Mouse (Mus musculus) heart, embryonic 16.5 days (tissue): Measurements from ENCODE around the gene Icam1. TPM values are rescaled to one million over a fixed set of nuclear protein-coding genes. Genes with fewer than 3 reads are reported as not detected.

ENCODE experiments used
- ATAC-seq: fragments of 200-750 bp; cut with Nextera tagmentation; replicated peaks from 2 replicates; pipeline ENCODE4 v1.8.0; 2017; ENCODE audit warnings: moderate number of reproducible peaks; ENCODE audit not compliant: insufficient read depth, low FRiP score; ENCODE audit errors: extremely low read depth
- H3K27ac ChIP-seq: fragments of 300-500 bp; sonication (generic); 2 replicates; pipeline ENCODE4 v1.5.1; 2014; ENCODE audit warnings: mild to moderate bottlenecking, low read length, control low read depth, moderate library complexity
- H3K27me3 ChIP-seq: fragments of 300-500 bp; sonication (generic); 2 replicates; pipeline ENCODE4 v1.6.1; 2014; ENCODE audit warnings: low read length, mixed read lengths; ENCODE audit not compliant: control insufficient read depth, insufficient read depth
- H3K36me3 ChIP-seq: fragments of 300-500 bp; sonication (generic); 2 replicates; pipeline ENCODE4 v1.6.1; 2014; ENCODE audit not compliant: control insufficient read depth, insufficient read depth
- H3K4me1 ChIP-seq: fragments of 300-500 bp; sonication (generic); 2 replicates; pipeline ENCODE4 v1.6.1; 2014; ENCODE audit warnings: low read length, mixed read lengths; ENCODE audit not compliant: control insufficient read depth, insufficient read depth
- H3K4me2 ChIP-seq: fragments of 300-500 bp; sonication (generic); 2 replicates; pipeline ENCODE4 v1.6.1; 2014; ENCODE audit warnings: low read depth, mild to moderate bottlenecking, control low read depth, low read length
- H3K4me3 ChIP-seq: fragments of 300-500 bp; sonication (generic); 2 replicates; pipeline ENCODE4 v1.5.1; 2014; ENCODE audit warnings: mild to moderate bottlenecking, control low read depth, low read length
- H3K9ac ChIP-seq: fragments of 300-500 bp; sonication (generic); 2 replicates; pipeline ENCODE4 v1.6.1; 2014; ENCODE audit warnings: low read length, control low read depth
- H3K9me3 ChIP-seq: fragments of 300-500 bp; sonication (generic); replicated peaks from 2 replicates; pipeline ENCODE4 v1.6.1; 2016; ENCODE audit warnings: low read length; ENCODE audit not compliant: control insufficient read depth
- WGBS: fragments of 180-500 bp; shearing (Covaris S2); extraction: QIAGEN DNeasy Blood & Tissue Kit; methylation state at CpG from one replicate; pipeline ENCODE4 v1.1.7; 2014; 5-methylcytosine and 5-hydroxymethylcytosine counted together
- microRNA counts: library from miRNA; unstranded; fragments of <30 nt; microRNA quantifications from one replicate; lab custom pipeline; 2016
- microRNA-seq: library from miRNA; unstranded; fragments of <30 nt; microRNA quantifications from one replicate; pipeline ENCODE4, GENCODE M21; 2017
- polyA plus RNA-seq: library from polyadenylated mRNA; unstranded; fragments of >200 nt; fragmentation: Nextera tagmentation; extraction: Ambion mirVana; gene quantifications from 2 replicates; pipeline ENCODE4 v1.2.1, GENCODE M21; 2015

The Icam1 gene
- polyA plus RNA-seq, 1 experiment from 2014 or later = 29.6 TPM

DNA sequence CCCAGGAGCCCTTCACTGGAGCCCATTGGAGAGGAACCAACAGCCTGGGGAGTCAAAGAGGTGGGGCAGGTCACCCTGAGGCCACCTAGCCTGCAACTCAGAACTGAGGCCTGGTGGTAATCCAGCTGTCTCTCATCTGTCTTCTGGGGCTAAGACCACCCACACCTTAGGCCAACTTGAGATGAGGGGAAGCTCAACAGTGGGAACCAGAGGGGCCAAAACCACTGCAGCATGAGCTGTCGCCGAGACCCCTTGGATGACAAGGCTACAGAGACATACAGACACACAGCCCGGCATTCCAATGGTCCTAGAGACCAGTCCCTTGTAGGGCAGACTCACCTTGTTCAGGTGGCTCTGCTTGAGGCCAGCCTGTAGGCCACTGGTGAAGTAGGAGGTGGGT is 59.8 kb downstream of the Icam1 start:
- Histone ChIP-seq H3K27me3 (no peaks in the 10 kb centered on the region), H3K36me3 (peaks cover 56% of the 10 kb centered on the region), H3K4me2 (no peak overlapping the region), H3K4me1 (peaks cover 11% of the 10 kb centered on the region), H3K4me3 (no peak overlapping the region), H3K9me3 (no peaks in the 10 kb centered on the region), H3K9ac (no peak overlapping the region), H3K27ac (no peak overlapping the region)
- WGBS = 88% methylated on average over 3 of the region's 3 CpGs
- ATAC-seq = no peak

MicroRNAs within 50 kb of the gene (microRNA counts, 519-probe panel; counts per million panel counts)
- 2,759 counts per million, percentile 72 among the panel's probes with 10 or more counts for microRNA mmu-miR-1900 (lab: Ali Mortazavi, UCI)

Small RNA genes within 50 kb of the gene (microRNA-seq; reads per million reads assigned to microRNA genes)
- gene Mir1900 (not detected), gene Mir7082 (1.2 reads per million)

Other genes with a start within 250 kb of the Icam1 start
- 1.9 and 2.1 TPM in 2 replicates for gene Col5a3, start 200.9 kb upstream of the Icam1 start, polyA plus RNA-seq
- gene Rdh8, start 197.5 kb upstream of the Icam1 start, polyA plus RNA-seq = not detected in 2 replicates
- gene A230050P20Rik, start 147.3 kb upstream of the Icam1 start, polyA plus RNA-seq = 11.4 and 13.4 TPM in 2 replicates
- 3.8 and 4.0 TPM in 2 replicates for gene Angptl6, start 136.3 kb upstream of the Icam1 start, polyA plus RNA-seq
- gene Ppan, start 127.8 kb upstream of the Icam1 start, polyA plus RNA-seq = 36.4 and 44.3 TPM in 2 replicates
- 208 and 209 TPM in 2 replicates for gene Eif3g, start 117.4 kb upstream of the Icam1 start, polyA plus RNA-seq
- 56.1 and 63.1 TPM in 2 replicates for gene Dnmt1, start 56.1 kb upstream of the Icam1 start, polyA plus RNA-seq
- gene S1pr2, start 39.2 kb upstream of the Icam1 start, polyA plus RNA-seq = 18.2 and 23.7 TPM in 2 replicates
- gene Mrpl4, start 13.2 kb upstream of the Icam1 start, polyA plus RNA-seq = 170 and 173 TPM in 2 replicates
- gene Icam4, start 13.4 kb downstream of the Icam1 start, polyA plus RNA-seq = 2.0 and 3.0 TPM in 2 replicates
- gene Icam5, start 16.1 kb downstream of the Icam1 start, polyA plus RNA-seq = 0.08 TPM in 1 of 2 replicates, not detected in the other
- gene Zglp1, start 51.1 kb downstream of the Icam1 start, polyA plus RNA-seq = 0.72 and 0.77 TPM in 2 replicates
- 0.22 and 0.56 TPM in 2 replicates for gene Gm49373, start 57.1 kb downstream of the Icam1 start, polyA plus RNA-seq
- gene Fdx1l, start 57.6 kb downstream of the Icam1 start, polyA plus RNA-seq = 47.9 and 55.0 TPM in 2 replicates
- 2.0 and 2.3 TPM in 2 replicates for gene Gm38431, start 76.0 kb downstream of the Icam1 start, polyA plus RNA-seq
- gene Raver1, start 76.0 kb downstream of the Icam1 start, polyA plus RNA-seq = 41.4 and 49.3 TPM in 2 replicates
- gene Tyk2, start 115.3 kb downstream of the Icam1 start, polyA plus RNA-seq = 15.8 and 16.2 TPM in 2 replicates
- gene Cdc37, start 134.0 kb downstream of the Icam1 start, polyA plus RNA-seq = 226 and 279 TPM in 2 replicates
- gene Pde4a, start 149.7 kb downstream of the Icam1 start, polyA plus RNA-seq = 15.0 and 16.7 TPM in 2 replicates
- 51.5 and 54.6 TPM in 2 replicates for gene Keap1, start 223.4 kb downstream of the Icam1 start, polyA plus RNA-seq
- gene S1pr5, start 232.5 kb downstream of the Icam1 start, polyA plus RNA-seq = 0.09 and 0.16 TPM in 2 replicates
- 58.8 and 63.9 TPM in 2 replicates for gene Atg4d, start 249.3 kb downstream of the Icam1 start, polyA plus RNA-seq